Mouse (Mus musculus) forebrain, embryonic 10.5 days (tissue): ENCODE measurements around the gene Fxyd2. TPM values are rescaled to one million over a fixed set of nuclear protein-coding genes. Genes with fewer than 3 reads are reported as not detected.

Experiments used
- DNase-seq: peaks from one replicate; pipeline ENCODE4 v3.0.0-alpha.2; 2017; ENCODE audit warnings: low spot score; ENCODE audit errors: extremely low spot score
- H3K27ac ChIP-seq: fragments of 300-500 bp; sonication (generic); 2 replicates; pipeline ENCODE4 v1.5.1; 2016; ENCODE audit warnings: mild to moderate bottlenecking
- H3K27me3 ChIP-seq: fragments of 300-500 bp; sonication (generic); 2 replicates; pipeline ENCODE4 v1.6.1; 2016; ENCODE audit warnings: mild to moderate bottlenecking; ENCODE audit not compliant: poor library complexity, severe bottlenecking
- H3K36me3 ChIP-seq: fragments of 300-500 bp; sonication (generic); replicated peaks from 2 replicates; pipeline ENCODE4 v1.6.1; 2016; ENCODE audit warnings: mild to moderate bottlenecking, moderate library complexity
- H3K4me1 ChIP-seq: fragments of 300-500 bp; sonication (generic); 2 replicates; pipeline ENCODE4 v1.6.1; 2016
- H3K4me3 ChIP-seq: fragments of 300-500 bp; sonication (generic); 2 replicates; pipeline ENCODE4 v1.5.1; 2016; ENCODE audit warnings: mild to moderate bottlenecking, moderate library complexity
- H3K9me3 ChIP-seq: fragments of 300-500 bp; sonication (generic); 2 replicates; pipeline ENCODE4 v1.6.1; 2016; ENCODE audit warnings: mild to moderate bottlenecking, moderate library complexity
- WGBS: fragments of 180-500 bp; shearing (Covaris S2); methylation state at CpG from one replicate; pipeline ENCODE4 v1.1.7; 2016; 5-methylcytosine and 5-hydroxymethylcytosine counted together
- polyA plus RNA-seq: library from polyadenylated mRNA; unstranded; fragments of >200 nt; fragmentation: Nextera tagmentation; extraction: Ambion mirVana; gene quantifications from 2 replicates; pipeline ENCODE4 v1.2.1, GENCODE M21; 2016

Gene Fxyd2
- polyA plus RNA-seq, 1 experiment from 2014 or later = 1.2 TPM

DNA sequence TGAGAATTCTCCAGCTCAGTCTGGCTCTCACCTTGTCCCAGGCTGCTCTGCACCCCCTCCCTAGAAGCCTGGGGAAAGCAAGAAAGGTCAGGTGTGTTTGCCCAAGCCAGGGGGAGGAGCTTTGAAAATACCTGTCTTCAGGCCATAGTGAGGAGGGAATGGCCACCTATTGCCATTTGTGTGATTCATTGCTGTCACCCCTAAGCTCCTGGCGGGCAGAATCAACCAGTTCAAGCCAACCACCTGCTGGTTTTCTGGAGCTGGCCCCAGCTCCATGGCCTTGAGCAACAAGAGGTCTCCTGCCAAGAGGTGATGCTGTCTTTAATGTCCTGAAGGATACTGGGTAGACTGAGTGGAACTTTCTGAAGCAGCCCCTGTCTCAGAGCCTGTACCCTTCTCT lies 1.1 kb upstream of the Fxyd2 start:
- Histone ChIP-seq H3K4me3 (no peak overlapping the region), H3K36me3 (peaks cover 25% of the 10 kb centered on the region), H3K9me3 (no peaks in the 10 kb centered on the region), H3K27ac (no peak overlapping the region), H3K4me1 (peaks cover 11% of the 10 kb centered on the region), H3K27me3 (peaks cover 15% of the 10 kb centered on the region; the same call in 1 of the 2 replicates)
- WGBS = 56% methylated on average over 1 of the region's 1 CpGs
- no peak for DNase-seq

DNA sequence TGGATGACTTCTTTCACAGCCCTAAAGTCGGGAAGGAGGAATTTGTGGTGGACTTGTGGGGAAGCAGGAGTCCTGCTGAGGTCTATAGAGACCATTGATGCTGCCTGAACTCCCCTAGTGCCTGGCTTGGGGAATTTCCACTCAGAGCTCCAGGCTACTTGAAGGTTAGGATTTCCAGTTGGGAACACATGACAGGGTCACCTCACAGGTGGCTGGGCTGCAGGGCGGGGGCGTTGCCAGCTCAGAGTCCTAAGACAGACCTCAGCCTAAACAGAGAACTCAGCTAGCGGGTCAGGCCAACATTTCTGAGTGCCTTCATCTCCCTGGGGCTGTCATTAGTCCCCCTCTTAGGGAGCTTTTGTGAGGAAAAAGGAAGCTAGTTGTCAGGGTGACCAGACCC lies 2.4 kb downstream of the Fxyd2 start:
- Histone ChIP-seq H3K9me3 (no peaks in the 10 kb centered on the region), H3K27ac (no peak overlapping the region), H3K27me3 (peaks cover 18% of the 10 kb centered on the region; the same call in 1 of the 2 replicates), H3K4me1 (peaks cover 11% of the 10 kb centered on the region), H3K4me3 (no peak overlapping the region), H3K36me3 (no peaks in the 10 kb centered on the region)
- DNase-seq = no peak
- 52% methylated on average over 4 of the region's 4 CpGs for WGBS

GRCm38 (mm10) chr9:45402957-45403356 lies 3.5 kb downstream of the Fxyd2 start:
- H3K27me3 ChIP-seq = peaks cover 22% of the 10 kb centered on the region
- WGBS = 54% methylated on average over 2 of the region's 2 CpGs
- no peak overlapping the region for H3K4me3 ChIP-seq
- H3K4me1 ChIP-seq = peaks cover 15% of the 10 kb centered on the region
- H3K27ac ChIP-seq = no peak overlapping the region
- no peak for DNase-seq
- H3K9me3 ChIP-seq = no peaks in the 10 kb centered on the region
- no peaks in the 10 kb centered on the region for H3K36me3 ChIP-seq

- Histone ChIP-seq H3K27ac (no peak overlapping the region), H3K4me1 (peaks cover 22% of the 10 kb centered on the region), H3K4me3 (no peak overlapping the region), H3K36me3 (no peaks in the 10 kb centered on the region), H3K9me3 (no peaks in the 10 kb centered on the region), H3K27me3 (peaks cover 30% of the 10 kb centered on the region)
- DNase-seq = no peak
- 85% methylated on average over 5 of the region's 5 CpGs for whole genome bisulfite sequencing
Observed at GRCm38 (mm10) chr9:45405694-45406093, 6.2 kb downstream of the Fxyd2 start.

GRCm38 (mm10) chr9:45406808-45407207 lies 7.3 kb downstream of the Fxyd2 start:
- H3K4me1 ChIP-seq = peaks cover 19% of the 10 kb centered on the region
- peaks cover 30% of the 10 kb centered on the region for H3K27me3 ChIP-seq
- no peaks in the 10 kb centered on the region for H3K36me3 ChIP-seq
- no peak overlapping the region for H3K4me3 ChIP-seq
- 79% methylated on average over 3 of the region's 3 CpGs for WGBS
- no peak for DNase-seq
- no peaks in the 10 kb centered on the region for H3K9me3 ChIP-seq
- H3K27ac ChIP-seq = no peak overlapping the region

GRCm38 (mm10) chr9:45407706-45408675 lies 8.5 kb downstream of the Fxyd2 start:
- Histone ChIP-seq H3K27me3 (peaks cover 19% of the 10 kb centered on the region), H3K4me1 (peaks cover 15% of the 10 kb centered on the region), H3K4me3 (peak overlapping the region; percentile 45), H3K36me3 (no peaks in the 10 kb centered on the region), H3K27ac (peak overlapping the region; percentile 74), H3K9me3 (no peaks in the 10 kb centered on the region)
- WGBS = 39% methylated on average over 33 of the region's 33 CpGs
- DNase-seq = peak; percentile 79

DNA sequence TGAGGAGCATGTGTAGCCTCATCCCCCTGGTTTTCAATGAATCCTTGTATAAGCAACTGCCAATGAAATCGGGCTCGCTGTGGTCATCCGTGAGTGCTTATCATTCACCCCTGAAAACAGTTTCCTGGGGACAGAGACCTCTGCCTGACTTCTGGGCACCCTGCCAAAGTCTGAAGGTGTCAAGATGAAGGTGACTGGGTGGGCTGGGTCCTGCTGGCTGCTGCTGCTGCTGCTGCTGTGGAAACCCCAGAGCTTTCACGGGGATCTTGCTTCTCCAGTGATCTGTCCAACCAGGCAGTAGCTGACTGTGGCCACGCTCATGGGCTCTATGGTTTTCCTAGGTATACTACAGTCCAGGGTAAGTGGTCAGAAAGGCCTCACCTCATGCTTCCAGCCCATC lies 10.7 kb downstream of the Fxyd2 start:
- H3K4me3 ChIP-seq = no peak overlapping the region
- peaks cover 15% of the 10 kb centered on the region for H3K4me1 ChIP-seq
- WGBS = 87% methylated on average over 5 of the region's 5 CpGs
- peaks cover 13% of the 10 kb centered on the region for H3K27me3 ChIP-seq
- no peaks in the 10 kb centered on the region for H3K9me3 ChIP-seq
- no peak for DNase-seq
- no peak overlapping the region for H3K27ac ChIP-seq
- no peaks in the 10 kb centered on the region for H3K36me3 ChIP-seq

GRCm38 (mm10) chr9:45410614-45411013 lies 11.1 kb downstream of the Fxyd2 start:
- H3K9me3 ChIP-seq = no peaks in the 10 kb centered on the region
- peaks cover 15% of the 10 kb centered on the region for H3K4me1 ChIP-seq
- no peaks in the 10 kb centered on the region for H3K36me3 ChIP-seq
- WGBS = 97% methylated on average over 2 of the region's 2 CpGs
- H3K27me3 ChIP-seq = peaks cover 13% of the 10 kb centered on the region
- no peak for DNase-seq
- no peak overlapping the region for H3K4me3 ChIP-seq
- H3K27ac ChIP-seq = no peak overlapping the region

GRCm38 (mm10) chr9:45411111-45411510 lies 11.6 kb downstream of the Fxyd2 start:
- no peak overlapping the region for H3K27ac ChIP-seq
- H3K9me3 ChIP-seq = no peaks in the 10 kb centered on the region
- H3K4me3 ChIP-seq = no peak overlapping the region
- peaks cover 15% of the 10 kb centered on the region for H3K4me1 ChIP-seq
- WGBS = 87% methylated on average over 3 of the region's 3 CpGs
- peaks cover 13% of the 10 kb centered on the region for H3K27me3 ChIP-seq
- H3K36me3 ChIP-seq = no peaks in the 10 kb centered on the region
- no peak for DNase-seq

GRCm38 (mm10) chr9:45411803-45412202 lies 12.3 kb downstream of the Fxyd2 start:
- DNase-seq = no peak
- Histone ChIP-seq H3K27ac (no peak overlapping the region), H3K36me3 (no peaks in the 10 kb centered on the region), H3K4me1 (peaks cover 15% of the 10 kb centered on the region), H3K9me3 (no peaks in the 10 kb centered on the region), H3K4me3 (peak overlapping the region; percentile 16), H3K27me3 (peaks cover 13% of the 10 kb centered on the region)
- 31% methylated on average over 7 of the region's 7 CpGs for WGBS

- 9% methylated on average over 10 of the region's 10 CpGs for WGBS
- Histone ChIP-seq H3K4me3 (peak overlapping the region; percentile 16), H3K36me3 (no peaks in the 10 kb centered on the region), H3K27ac (no peak overlapping the region), H3K4me1 (peaks cover 15% of the 10 kb centered on the region), H3K27me3 (peaks cover 8% of the 10 kb centered on the region), H3K9me3 (no peaks in the 10 kb centered on the region)
- DNase-seq = peak; percentile 88
Observed at GRCm38 (mm10) chr9:45412287-45412686, 12.8 kb downstream of the Fxyd2 start.

DNA sequence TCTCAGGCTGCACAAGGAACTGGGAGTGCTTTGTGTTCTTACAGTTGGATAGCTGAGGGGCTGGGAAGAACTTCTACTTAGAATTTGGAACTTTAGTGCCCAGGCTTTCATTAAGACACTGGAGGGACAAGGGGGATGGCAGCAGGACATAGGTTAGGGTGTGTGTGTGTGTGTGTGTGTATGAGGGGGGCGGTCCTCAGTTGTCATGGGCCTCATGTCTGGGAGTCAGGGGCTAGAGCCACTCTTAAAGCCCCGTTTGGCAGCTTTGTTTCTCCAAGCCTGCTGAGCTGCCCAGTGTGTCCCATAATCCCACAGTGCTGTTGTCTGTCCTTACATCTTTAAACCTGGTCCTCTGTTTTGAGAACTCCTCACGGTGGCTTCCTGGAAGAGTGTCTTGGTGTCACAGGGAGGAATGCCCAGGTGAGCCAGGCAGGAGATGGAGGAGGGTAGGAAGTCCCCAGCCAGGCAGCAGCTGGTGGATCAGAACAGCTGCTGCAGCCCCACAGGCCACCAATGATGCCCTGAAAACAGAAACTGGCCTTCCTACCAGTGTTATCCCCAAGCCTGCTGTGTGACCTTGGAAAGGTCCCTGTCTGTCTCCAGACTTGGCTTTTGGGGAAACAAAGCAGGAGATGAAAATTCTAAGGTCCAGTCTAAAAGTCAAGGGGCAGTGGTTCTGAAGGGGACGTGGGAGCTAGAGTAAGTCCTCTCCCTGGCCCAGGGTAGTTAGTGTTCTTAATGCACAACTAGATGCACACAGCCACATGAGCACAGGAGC lies 13.4 kb downstream of the Fxyd2 start:
- Histone ChIP-seq H3K9me3 (no peaks in the 10 kb centered on the region), H3K4me1 (peaks cover 11% of the 10 kb centered on the region), H3K36me3 (no peaks in the 10 kb centered on the region), H3K27ac (no peak overlapping the region), H3K4me3 (no peak overlapping the region), H3K27me3 (peaks cover 8% of the 10 kb centered on the region)
- WGBS = 81% methylated on average over 4 of the region's 4 CpGs
- no peak for DNase-seq
